Mouse (Mus musculus): ENCODE data around the gene Calhm2. TPM values are rescaled to one million over a fixed set of nuclear protein-coding genes. Genes with fewer than 3 reads are reported as not detected.

Gene Calhm2
- total RNA-seq, 4 experiments from 2014 or later: 2.4 to 4.5 (median 4.1) TPM

GRCm38 (mm10) chr19:47067924-47068611 lies 70.0 kb downstream of the Calhm2 start:
- DNase-seq (ENCODE audit: low spot score): peak; percentile 85

DNA sequence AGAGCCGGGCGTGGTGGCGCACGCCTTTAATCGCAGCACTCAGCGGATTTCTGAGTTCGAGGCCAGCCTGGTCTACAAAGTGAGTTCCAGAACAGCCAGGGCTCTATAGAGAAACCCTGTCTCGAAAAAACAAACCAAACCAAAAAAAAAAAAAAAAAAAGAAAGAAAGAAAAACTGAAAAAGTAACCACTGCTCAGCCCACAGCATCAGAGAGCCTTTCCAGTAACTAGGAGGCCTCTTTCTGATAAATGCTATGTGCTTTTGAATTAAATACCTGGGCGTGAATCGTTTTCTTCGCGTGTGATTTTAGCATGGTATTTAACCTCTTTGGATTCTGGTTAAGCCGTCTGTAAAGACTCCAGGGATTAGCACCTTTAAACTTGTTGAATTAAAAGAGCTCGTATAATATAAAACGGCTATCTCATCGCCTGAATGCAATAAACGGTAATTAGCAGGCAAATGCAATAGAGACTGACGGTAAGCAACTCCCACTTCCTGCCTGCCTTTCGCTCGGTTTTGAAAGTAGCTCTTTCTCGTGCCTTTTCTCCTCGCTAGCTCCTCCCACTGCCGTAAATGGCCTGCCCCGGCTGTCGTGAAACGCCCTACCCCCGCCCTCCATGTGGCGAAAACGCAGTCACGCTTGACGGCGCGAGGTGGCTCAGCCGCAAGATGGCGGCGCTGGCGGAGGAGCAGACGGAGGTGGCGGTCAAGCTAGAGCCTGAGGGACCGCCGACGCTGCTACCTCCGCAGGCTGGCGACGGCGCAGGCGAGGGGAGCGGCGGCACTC lies 70.8 kb downstream of the Calhm2 start, which contains the start of gene Taf5:
Taf5 (plus strand) TSS at position 651 of the 787 bp plus-strand sequence.
- DNase-seq (ENCODE audit: low spot score): peak; percentile 97

DNA sequence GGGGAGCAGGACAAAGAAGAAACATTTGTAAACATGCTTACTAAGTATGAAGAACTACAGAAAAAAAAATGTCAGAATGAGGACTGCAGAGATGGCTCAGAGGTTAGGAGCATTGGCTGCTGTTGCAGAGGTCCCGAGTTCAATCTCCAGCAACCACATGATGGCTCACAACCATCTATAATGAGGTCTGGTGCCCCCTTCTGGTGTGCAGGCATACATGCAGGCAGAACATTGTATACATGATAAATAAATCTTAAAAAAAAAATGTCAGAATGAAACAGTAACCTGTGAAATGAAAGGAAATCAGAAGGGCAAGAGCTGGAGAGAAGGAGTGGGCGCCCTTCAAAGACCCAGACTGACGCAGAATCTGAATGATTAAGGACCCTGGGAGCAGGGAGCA lies 72.2 kb downstream of the Calhm2 start:
- no peak for DNase-seq (ENCODE audit: low spot score)

GRCm38 (mm10) chr19:47057684-47058083 lies 80.4 kb downstream of the Calhm2 start:
- DNase-seq (ENCODE audit: low spot score): no peak

Other genes starting within 250 kb of the Calhm2 start
- under 1 TPM in 2 of 4 experiments, not detected in 2; 0.06 to 0.19 TPM for gene Ina, start 123.6 kb downstream of the Calhm2 start, total RNA-seq (2022)
- gene Nt5c2, start 123.1 kb downstream of the Calhm2 start, total RNA-seq (2022): 10 to 100 TPM; 58.1 to 68.9 (median 64.7) TPM
- gene Pcgf6, start 87.4 kb downstream of the Calhm2 start, total RNA-seq (2022): 1 to 10 TPM; 3.2 to 3.7 (median 3.3) TPM
- gene Taf5, start 70.5 kb downstream of the Calhm2 start, total RNA-seq (2022): 1 to 10 TPM; 1.9 to 2.9 (median 2.1) TPM
- gene Usmg5, start 47.6 kb downstream of the Calhm2 start, total RNA-seq (2022): 1,000 to 10,000 TPM; 2,439 to 2,796 (median 2,686) TPM
- 10 to 100 TPM; 11.5 to 12.7 (median 12.0) TPM for gene Pdcd11, start 47.5 kb downstream of the Calhm2 start, total RNA-seq (2022)
- not detected for gene Calhm1, start 6.0 kb upstream of the Calhm2 start, total RNA-seq (2022)
- not detected for gene Calhm3, start 19.5 kb upstream of the Calhm2 start, total RNA-seq (2022)
- gene Neurl1a, start 40.5 kb upstream of the Calhm2 start, total RNA-seq (2022): 1 to 10 TPM; 1.3 to 3.0 (median 2.0) TPM

Measured in heart, adult 8-10 months (tissue).